Mouse (Mus musculus) heart, embryonic 10.5 days (tissue): Measurements from ENCODE around the gene Ncoa7. TPM values are rescaled to one million over a fixed set of nuclear protein-coding genes. Genes with fewer than 3 reads are reported as not detected.

Experiments
- DNase-seq: peaks from one replicate; pipeline ENCODE4 v3.0.0-alpha.2; 2017; ENCODE audit warnings: low spot score
- H3K27ac ChIP-seq: fragments of 300-500 bp; sonication (generic); 2 replicates; pipeline ENCODE4 v1.5.1; 2016; ENCODE audit warnings: mild to moderate bottlenecking
- H3K27me3 ChIP-seq: fragments of 300-500 bp; sonication (generic); 2 replicates; pipeline ENCODE4 v1.6.1; 2016; ENCODE audit warnings: mild to moderate bottlenecking; ENCODE audit not compliant: poor library complexity, insufficient read depth, severe bottlenecking
- H3K36me3 ChIP-seq: fragments of 300-500 bp; sonication (generic); 2 replicates; pipeline ENCODE4 v1.6.1; 2016; ENCODE audit warnings: mild to moderate bottlenecking, moderate library complexity
- H3K4me1 ChIP-seq: fragments of 300-500 bp; sonication (generic); 2 replicates; pipeline ENCODE4 v1.6.1; 2016; ENCODE audit warnings: mild to moderate bottlenecking
- H3K4me3 ChIP-seq: fragments of 300-500 bp; sonication (generic); 2 replicates; pipeline ENCODE4 v1.5.1; 2016; ENCODE audit warnings: mild to moderate bottlenecking, moderate library complexity
- H3K9me3 ChIP-seq: fragments of 300-500 bp; sonication (generic); 2 replicates; pipeline ENCODE4 v1.6.1; 2016; ENCODE audit warnings: mild to moderate bottlenecking, moderate library complexity
- WGBS: fragments of 180-500 bp; shearing (Covaris S2); methylation state at CpG from one replicate; pipeline ENCODE4 v1.1.7; 2016; 5-methylcytosine and 5-hydroxymethylcytosine counted together
- polyA plus RNA-seq: library from polyadenylated mRNA; unstranded; fragments of >200 nt; fragmentation: Nextera tagmentation; extraction: Ambion mirVana; gene quantifications from 2 replicates; pipeline ENCODE4 v1.2.1, GENCODE M21; 2016

Gene Ncoa7
- polyA plus RNA-seq, result 7.1 and 7.3 TPM in 2 replicates

DNA sequence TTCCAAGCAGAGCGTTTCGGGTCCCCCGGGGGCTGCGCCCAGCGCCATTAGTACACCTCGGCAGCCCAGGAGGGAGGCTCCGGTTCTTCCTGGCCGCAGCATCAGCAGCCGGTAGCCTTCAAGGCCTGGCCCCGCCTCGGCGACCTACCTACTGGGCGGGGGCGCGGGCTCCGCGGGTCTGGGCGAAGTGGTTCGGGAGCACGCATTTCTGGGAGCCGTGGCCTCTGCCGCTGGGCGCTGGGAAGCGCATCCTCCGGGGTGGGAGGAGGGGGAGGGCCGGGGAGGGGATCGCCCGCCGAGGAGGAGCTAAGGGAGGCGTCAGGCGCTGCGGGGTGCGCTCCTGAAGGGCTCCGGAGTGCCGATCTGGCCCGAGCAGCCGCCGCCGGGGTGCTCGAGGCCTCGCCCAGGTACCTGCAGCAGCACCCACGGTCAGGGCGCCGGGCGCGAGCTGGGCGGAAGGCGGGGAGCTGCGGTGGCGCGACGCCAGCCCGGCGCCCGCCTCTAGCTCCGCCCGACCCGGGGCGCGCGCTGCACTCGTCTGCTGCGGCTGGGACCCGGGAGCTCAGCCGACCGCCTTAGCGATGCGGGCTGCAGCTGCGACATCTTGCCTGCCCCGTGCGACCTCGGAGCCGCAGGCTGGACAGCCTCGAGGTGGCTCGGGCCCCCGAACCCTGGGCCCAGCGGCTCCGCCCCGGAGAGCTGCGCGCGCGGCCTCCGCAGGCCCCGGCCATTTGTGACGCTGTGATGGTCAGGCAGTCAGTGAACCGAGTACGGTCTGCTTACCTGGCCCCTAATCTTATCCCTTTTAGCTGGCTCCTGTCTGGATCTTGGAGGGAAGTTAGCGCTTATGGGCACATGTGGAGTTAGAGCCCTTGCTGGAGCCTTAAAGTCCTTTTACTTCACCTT is at the start of gene Ncoa7:
TSS of gene Ncoa7 (minus strand) at position 646 of the 906 bp plus-strand sequence.
- Histone ChIP-seq H3K27me3 (no peaks in the 10 kb centered on the region), H3K36me3 (no peaks in the 10 kb centered on the region), H3K27ac (peak within 1 kb of the TSS; percentile 98), H3K4me1 (peaks cover 6% of the 10 kb centered on the region; the same call in 1 of the 2 replicates), H3K4me3 (peak within 1 kb of the TSS; percentile 85), H3K9me3 (no peaks in the 10 kb centered on the region)
- peak; percentile 94 for DNase-seq
- WGBS, result under 1% methylated on average over 89 of the region's 89 CpGs

GRCm38 (mm10) chr10:30845101-30845825 is 42.1 kb upstream of the Ncoa7 start:
- peak overlapping the region; percentile 84 for H3K4me3 ChIP-seq
- H3K36me3 ChIP-seq, result no peaks in the 10 kb centered on the region
- H3K9me3 ChIP-seq, result no peaks in the 10 kb centered on the region
- no peak for DNase-seq
- peaks cover 9% of the 10 kb centered on the region; the same call in 1 of the 2 replicates for H3K27me3 ChIP-seq
- 18% methylated on average over 13 of the region's 13 CpGs for WGBS
- H3K4me1 ChIP-seq, result peaks cover 18% of the 10 kb centered on the region
- H3K27ac ChIP-seq, result peak overlapping the region; percentile 91

- Histone ChIP-seq H3K27me3 (peaks cover 9% of the 10 kb centered on the region; the same call in 1 of the 2 replicates), H3K36me3 (no peaks in the 10 kb centered on the region), H3K4me1 (peaks cover 18% of the 10 kb centered on the region), H3K9me3 (no peaks in the 10 kb centered on the region), H3K27ac (peak overlapping the region; percentile 91), H3K4me3 (peak overlapping the region; percentile 84)
- WGBS, result 3% methylated on average over 30 of the region's 30 CpGs
- DNase-seq, result peak; percentile 82
Observed at GRCm38 (mm10) chr10:30844191-30845010, 41.3 kb upstream of the Ncoa7 start.

DNA sequence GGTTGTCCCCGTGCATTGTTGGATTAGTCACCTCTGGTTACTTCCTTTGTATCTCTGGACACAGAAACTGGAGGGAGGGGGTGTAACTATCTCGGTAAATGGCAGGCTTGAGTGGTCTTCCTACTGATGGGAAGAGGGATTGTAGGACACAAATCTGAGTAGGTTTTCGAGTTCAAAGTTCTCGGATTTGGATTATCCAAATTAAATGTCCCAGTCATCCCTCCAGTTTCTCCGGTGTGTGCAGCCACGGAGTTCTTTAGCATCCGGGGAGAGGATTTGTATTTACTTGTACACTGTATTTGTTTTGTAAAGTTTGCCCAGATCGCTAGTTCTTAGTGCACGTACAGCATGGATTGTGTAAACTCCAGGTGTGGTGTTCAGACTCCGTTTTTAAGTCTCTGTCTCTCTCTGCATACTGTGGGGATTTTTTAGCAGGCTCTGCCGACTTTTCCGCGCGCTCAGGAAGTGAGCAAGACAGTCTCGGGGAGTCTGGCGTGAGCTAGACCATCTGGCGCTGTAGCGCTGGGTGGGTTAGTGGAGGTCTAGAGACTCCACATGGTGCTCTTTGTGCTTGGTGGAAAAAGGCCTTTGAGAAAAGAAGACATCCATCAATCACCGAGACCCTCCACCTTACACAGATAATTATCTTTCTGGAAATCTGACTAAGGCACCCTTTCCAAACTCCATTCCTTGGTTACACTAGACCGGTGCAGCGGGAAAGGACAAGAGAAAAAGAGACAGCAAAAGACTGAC is 40.5 kb upstream of the Ncoa7 start:
- Histone ChIP-seq H3K27ac (peak overlapping the region; percentile 91), H3K27me3 (peaks cover 9% of the 10 kb centered on the region; the same call in 1 of the 2 replicates), H3K4me3 (peak overlapping the region; percentile 84), H3K36me3 (no peaks in the 10 kb centered on the region), H3K9me3 (no peaks in the 10 kb centered on the region), H3K4me1 (peaks cover 18% of the 10 kb centered on the region)
- DNase-seq, result peak; percentile 80
- under 1% methylated on average over 21 of the region's 21 CpGs for WGBS

- Histone ChIP-seq H3K9me3 (no peaks in the 10 kb centered on the region), H3K36me3 (peaks cover 2% of the 10 kb centered on the region; the same call in 1 of the 2 replicates), H3K27ac (peak within 1 kb of the TSS; percentile 91), H3K4me1 (peaks cover 18% of the 10 kb centered on the region), H3K27me3 (peaks cover 9% of the 10 kb centered on the region; the same call in 1 of the 2 replicates), H3K4me3 (peak within 1 kb of the TSS; percentile 84)
- WGBS, result under 1% methylated on average over 69 of the region's 70 CpGs
- peak; percentile 99 for DNase-seq
Observed at GRCm38 (mm10) chr10:30842643-30843437, 39.7 kb upstream of the Ncoa7 start, which contains the start of gene Hey2. TSS of gene Hey2 (minus strand) at chr10:30842801.

DNA sequence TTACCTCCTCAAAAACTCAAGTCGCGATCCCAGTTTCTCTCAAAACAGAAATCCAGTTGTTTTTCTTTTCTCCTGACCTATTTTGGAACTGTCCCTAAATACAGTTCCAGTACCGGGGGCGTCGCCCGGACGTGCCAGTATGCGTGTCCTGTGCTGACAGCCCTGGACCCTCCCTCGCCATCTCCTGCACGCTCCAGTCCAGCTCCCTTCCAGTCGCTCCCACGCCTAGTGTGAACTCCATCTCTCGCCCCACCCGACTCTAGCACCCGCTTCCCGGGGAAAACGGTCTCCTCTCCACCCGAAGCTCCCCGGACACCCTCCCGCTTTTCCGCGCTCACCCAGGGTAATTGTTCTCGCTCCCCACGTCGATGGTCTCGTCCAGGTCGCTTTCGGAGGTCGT is 39.1 kb upstream of the Ncoa7 start:
- peak overlapping the region; percentile 91 for H3K27ac ChIP-seq
- peak overlapping the region; percentile 84 for H3K4me3 ChIP-seq
- DNase-seq, result no peak
- peaks cover 18% of the 10 kb centered on the region for H3K4me1 ChIP-seq
- H3K27me3 ChIP-seq, result peaks cover 9% of the 10 kb centered on the region; the same call in 1 of the 2 replicates
- under 1% methylated on average over 29 of the region's 29 CpGs for WGBS
- peaks cover 3% of the 10 kb centered on the region; the same call in 1 of the 2 replicates for H3K36me3 ChIP-seq
- H3K9me3 ChIP-seq, result no peaks in the 10 kb centered on the region

DNA sequence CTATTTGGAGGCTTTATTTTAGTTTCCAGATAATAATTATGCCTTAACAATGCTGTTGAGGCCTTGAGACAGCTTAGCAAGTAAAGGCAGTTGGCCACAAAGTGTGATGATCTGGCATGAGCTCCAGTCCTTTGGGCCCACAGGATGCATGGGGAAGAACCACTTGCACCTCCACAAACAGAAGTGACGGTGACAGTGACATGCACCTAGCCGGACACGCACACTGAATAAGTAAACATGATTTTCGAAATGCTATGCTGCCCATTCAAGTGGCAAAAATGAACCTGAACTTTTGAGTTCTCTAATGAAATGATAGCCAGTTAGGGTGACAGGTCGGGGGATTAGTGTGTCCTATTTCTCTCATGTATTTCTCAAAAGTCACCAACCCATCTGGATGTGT is 37.7 kb upstream of the Ncoa7 start:
- Histone ChIP-seq H3K27ac (peak overlapping the region; percentile 91; the same call in 1 of the 2 replicates), H3K27me3 (no peaks in the 10 kb centered on the region), H3K4me3 (peak overlapping the region; percentile 84), H3K9me3 (no peaks in the 10 kb centered on the region), H3K4me1 (peaks cover 10% of the 10 kb centered on the region), H3K36me3 (peaks cover 17% of the 10 kb centered on the region; the same call in 1 of the 2 replicates)
- WGBS, result 61% methylated on average over 5 of the region's 5 CpGs
- DNase-seq, result peak; percentile 77

- no peaks in the 10 kb centered on the region for H3K27me3 ChIP-seq
- H3K9me3 ChIP-seq, result no peaks in the 10 kb centered on the region
- no peak overlapping the region for H3K27ac ChIP-seq
- 9% methylated on average over 1 of the region's 1 CpGs for WGBS
- peaks cover 42% of the 10 kb centered on the region for H3K36me3 ChIP-seq
- no peaks in the 10 kb centered on the region for H3K4me1 ChIP-seq
- no peak for DNase-seq
- H3K4me3 ChIP-seq, result no peak overlapping the region
Observed at GRCm38 (mm10) chr10:30838188-30838587, 35.1 kb upstream of the Ncoa7 start.

DNA sequence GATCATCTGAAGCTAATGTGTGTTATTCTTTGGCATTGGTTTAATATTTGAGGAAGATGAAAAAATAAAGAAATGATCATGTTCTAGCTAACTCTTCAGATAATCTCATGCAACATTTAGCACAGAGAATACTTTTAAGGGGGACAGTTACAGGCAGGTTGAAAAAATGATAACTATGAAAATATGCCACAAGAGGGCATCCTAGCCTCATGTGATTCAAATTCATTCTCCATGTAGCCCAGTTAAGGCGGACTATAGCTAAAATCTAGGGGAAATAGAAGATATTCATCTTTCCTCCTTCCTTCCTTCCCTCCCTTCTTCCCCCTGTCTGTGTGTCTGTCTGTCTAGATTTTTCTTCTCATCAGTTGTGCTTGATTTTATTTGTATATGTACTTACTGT is 21.9 kb upstream of the Ncoa7 start:
- DNase-seq, result no peak
- H3K9me3 ChIP-seq, result no peaks in the 10 kb centered on the region
- no peak overlapping the region for H3K4me3 ChIP-seq
- H3K36me3 ChIP-seq, result no peaks in the 10 kb centered on the region
- no peaks in the 10 kb centered on the region for H3K4me1 ChIP-seq
- H3K27ac ChIP-seq, result no peak overlapping the region
- H3K27me3 ChIP-seq, result no peaks in the 10 kb centered on the region
- 13% methylated on average over 1 of the region's 1 CpGs for WGBS

DNA sequence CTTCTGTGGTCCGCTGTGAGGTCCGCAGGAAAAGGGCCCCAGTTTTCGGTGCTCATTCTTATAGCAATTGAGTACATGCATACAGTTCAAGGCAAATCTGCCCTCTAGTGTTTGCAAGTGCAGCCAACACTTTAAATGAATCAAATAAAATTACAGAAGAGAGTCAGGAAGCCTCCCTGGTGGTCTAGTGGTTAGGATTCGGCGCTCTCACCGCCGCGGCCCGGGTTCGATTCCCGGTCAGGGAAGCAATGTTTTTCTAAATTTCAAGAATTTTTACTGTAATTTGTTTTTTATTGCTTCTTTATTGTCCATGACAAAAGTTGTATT is 7.8 kb upstream of the Ncoa7 start:
- DNase-seq, result peak; percentile 84

GRCm38 (mm10) chr10:30810247-30810966 is 7.3 kb upstream of the Ncoa7 start:
- Histone ChIP-seq H3K27me3 (no peaks in the 10 kb centered on the region), H3K4me1 (no peaks in the 10 kb centered on the region), H3K27ac (no peak overlapping the region), H3K36me3 (no peaks in the 10 kb centered on the region), H3K9me3 (no peaks in the 10 kb centered on the region), H3K4me3 (peak overlapping the region; percentile 52)
- no peak for DNase-seq
- 46% methylated on average over 9 of the region's 9 CpGs for WGBS

More for the DNA sequence above, 7.8 kb upstream of the Ncoa7 start:
- H3K4me1 ChIP-seq, result no peaks in the 10 kb centered on the region
- no peaks in the 10 kb centered on the region for H3K36me3 ChIP-seq
- no peaks in the 10 kb centered on the region for H3K27me3 ChIP-seq
- H3K9me3 ChIP-seq, result no peaks in the 10 kb centered on the region
- no peak overlapping the region for H3K27ac ChIP-seq
- H3K4me3 ChIP-seq, result peak overlapping the region; percentile 52
- 9% methylated on average over 11 of the region's 11 CpGs for WGBS
